Comparison of ENCODE assay signal across 12 mouse cellular contexts in the genomic region with DNA sequence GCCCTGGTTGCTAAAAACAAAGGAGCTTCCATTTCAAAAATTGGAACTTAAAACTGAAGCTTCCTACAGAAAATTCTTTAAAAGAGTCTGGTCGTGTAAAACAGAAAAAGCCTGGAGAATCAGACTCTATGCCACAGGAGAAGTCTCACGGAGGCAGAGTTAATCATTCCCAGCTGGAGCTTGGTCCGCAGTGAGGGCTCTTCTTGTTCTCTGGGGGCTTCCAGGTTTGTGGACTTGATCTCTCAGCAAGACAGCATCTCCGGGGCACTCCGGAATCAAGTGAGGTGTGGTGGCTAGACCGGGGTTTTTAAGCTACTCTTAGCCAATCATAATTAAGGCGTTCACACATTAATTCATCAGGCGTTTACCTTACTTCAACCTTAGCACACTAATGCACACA. TPM values are rescaled to one million over a fixed set of nuclear protein-coding genes. Genes with fewer than 3 reads are reported as not detected.
DNase-seq lines count a peak whose midpoint lies in the region; ATAC-seq and TF ChIP-seq lines count a peak whose summit lies in the region.
"Had no signal": no experiment of that assay in that cellular context is flagged by ENCODE, and none has a peak within 500 bp of the region (broad histone marks: within the 10 kb centered on the region; RNA-seq: fewer than 3 reads in every experiment).

No protein-coding gene starts in this region.

- WGBS in heart, embryonic 12.5 days, result 39% methylated on average over 8 of the region's 8 CpGs
- 34% methylated on average over 8 of the region's 8 CpGs for WGBS in forebrain, embryonic 10.5 days
- WGBS in limb, embryonic 11.5 days, result 23% methylated on average over 8 of the region's 8 CpGs

- peak overlapping the region; percentile 43 for H3K4me2 ChIP-seq in heart, embryonic 12.5 days
- H3K4me2 ChIP-seq in limb, embryonic 11.5 days (ENCODE audit: low read depth, severe bottlenecking), result 0 out of 2 replicates have a peak overlapping the region, but pooled peaks have one; percentile 10

- H3K27me3 ChIP-seq in heart, embryonic 12.5 days (replicated peaks), result no peaks in the 10 kb centered on the region
- H3K27me3 ChIP-seq in forebrain, embryonic 10.5 days (ENCODE audit: poor library complexity, severe bottlenecking), result no peaks in the 10 kb centered on the region
- no peaks in the 10 kb centered on the region for H3K27me3 ChIP-seq in limb, embryonic 11.5 days (ENCODE audit: control insufficient read depth, insufficient read depth, low read length)

- intact Hi-C loops in heart, postnatal 14 days (cut with DNase I), result no loop called here
- intact Hi-C loops in left cerebral cortex, adult 2 months (cut with DNase I), result no loop called here

- DNase-seq in heart, postnatal 14 days, result no peak
- no peak for DNase-seq in forebrain, embryonic 10.5 days (ENCODE audit: extremely low spot score, low spot score)
- DNase-seq in limb, embryonic 11.5 days (ENCODE audit: low spot score), result peak; percentile 35
- no peak for DNase-seq in right cerebral cortex, postnatal 14 days
- no peak for DNase-seq in thymus, postnatal 10 days (ENCODE audit: low spot score in 2 of 2)
- no peak for DNase-seq in left cerebral cortex, adult 2 months (ENCODE audit: extremely low spot score in 1 of 2, low spot score in 2 of 2)
- DNase-seq: adrenal gland, postnatal 14 days; cerebellum, postnatal 14 days; heart, adult 18-20 months; layer of hippocampus, postnatal 36 days had no signal

- TF ChIP-seq CTCF in left cerebral cortex, adult 2 months (IDR thresholded peaks at IDR 0.05), result no peak

- no peaks in the 10 kb centered on the region for H3K9me3 ChIP-seq in heart, embryonic 12.5 days (replicated peaks)
- H3K9me3 ChIP-seq in forebrain, embryonic 10.5 days, result no peaks in the 10 kb centered on the region
- no peaks in the 10 kb centered on the region for H3K9me3 ChIP-seq in limb, embryonic 11.5 days (ENCODE audit: control insufficient read depth, low read length)

- H3K9ac ChIP-seq in heart, embryonic 12.5 days, result no peak overlapping the region
- H3K9ac ChIP-seq in limb, embryonic 11.5 days (ENCODE audit: low read length), result no peak overlapping the region

- H3K4me1 ChIP-seq in heart, embryonic 12.5 days (replicated peaks), result no peaks in the 10 kb centered on the region
- H3K4me1 ChIP-seq in forebrain, embryonic 10.5 days, result peaks cover 10% of the 10 kb centered on the region; the same call in 1 of the 2 replicates
- H3K4me1 ChIP-seq in limb, embryonic 11.5 days (ENCODE audit: control insufficient read depth, insufficient read depth, low read length), result no peaks in the 10 kb centered on the region

- H3K4me3 ChIP-seq in heart, embryonic 12.5 days, result no peak overlapping the region
- H3K4me3 ChIP-seq in forebrain, embryonic 10.5 days, result peak overlapping the region; percentile 27
- H3K4me3 ChIP-seq in limb, embryonic 11.5 days (ENCODE audit: low read depth, low read length), result no peak overlapping the region
- H3K4me3 ChIP-seq in left cerebral cortex, adult 2 months, result no peak overlapping the region

- H3K36me3 ChIP-seq in heart, embryonic 12.5 days, result no peaks in the 10 kb centered on the region
- no peaks in the 10 kb centered on the region for H3K36me3 ChIP-seq in forebrain, embryonic 10.5 days (replicated peaks)
- no peaks in the 10 kb centered on the region for H3K36me3 ChIP-seq in limb, embryonic 11.5 days (ENCODE audit: control insufficient read depth, insufficient read depth, low read length)

- ATAC-seq in heart, embryonic 12.5 days (ENCODE audit: insufficient number of reproducible peaks, low FRiP score), result no peak
- ATAC-seq in CD4-positive, CD25-positive, alpha-beta regulatory T cell, adult 4 months, result peak; percentile 49
- no peak for ATAC-seq in limb, embryonic 11.5 days (ENCODE audit: insufficient number of reproducible peaks, low FRiP score, low TSS enrichment, low read depth)

- H3K27ac ChIP-seq in heart, embryonic 12.5 days (ENCODE audit: poor library complexity, severe bottlenecking), result no peak overlapping the region
- no peak overlapping the region for H3K27ac ChIP-seq in forebrain, embryonic 10.5 days
- H3K27ac ChIP-seq in limb, embryonic 11.5 days (replicated peaks; ENCODE audit: low read depth, low read length), result no peak overlapping the region
- H3K27ac ChIP-seq in left cerebral cortex, adult 2 months, result no peak overlapping the region

RNA-seq across cellular contexts. Expression of a gene that starts 32.6 kb away (rescaled TPM):
- polyA plus RNA-seq in heart, embryonic 12.5 days (2016; fragmentation: Nextera tagmentation; extraction: Ambion mirVana), result 12.0 and 12.1 TPM in 2 replicates
- total RNA-seq in heart, postnatal 14 days (2021), result 1 to 10 TPM; 8.1 to 8.2 TPM
- polyA plus RNA-seq in CD4-positive, CD25-positive, alpha-beta regulatory T cell, adult 4 months (2017; shearing (Covaris generic)), result 10 to 100 TPM; 40.4 to 52.4 TPM
- polyA plus RNA-seq in forebrain, embryonic 10.5 days (2016; fragmentation: Nextera tagmentation; extraction: Ambion mirVana), result 19.1 and 21.7 TPM in 2 replicates
- 25.5 and 25.7 TPM in 2 replicates for polyA plus RNA-seq in limb, embryonic 11.5 days (2014; fragmentation: Nextera tagmentation; extraction: Ambion mirVana)
- total RNA-seq in left cerebral cortex, adult 2 months (2021), result 10 to 100 TPM; 20.5 to 20.8 TPM
